Mouse (Mus musculus): ENCODE data around the gene Ak6. TPM values are rescaled to one million over a fixed set of nuclear protein-coding genes. Genes with fewer than 3 reads are reported as not detected.
A peak's percentile ranks its signal among the peaks of the same experiment; 100 is the strongest.

Gene Ak6
- total RNA-seq, 2 experiments from 2014 or later, result 321 to 395 TPM

- no peak for ATAC-seq (replicated peaks; ENCODE audit: low FRiP score, low TSS enrichment, poor library complexity, severe bottlenecking)
Measured at GRCm38 (mm10) chr13:100658091-100658490, 7.3 kb downstream of the Ak6 start.

- ATAC-seq (replicated peaks; ENCODE audit: low FRiP score, low TSS enrichment, poor library complexity, severe bottlenecking), result peak; percentile 63
Measured at GRCm38 (mm10) chr13:100659864-100660456, 9.2 kb downstream of the Ak6 start.

GRCm38 (mm10) chr13:100669291-100670022 is 18.7 kb downstream of the Ak6 start, which contains the start of gene Ccdc125:
TSS of gene Ccdc125 (plus strand) at chr13:100669717.
- peak; percentile 74 for ATAC-seq (replicated peaks; ENCODE audit: low FRiP score, low TSS enrichment, poor library complexity, severe bottlenecking)

- no peak for ATAC-seq (replicated peaks; ENCODE audit: low FRiP score, low TSS enrichment, poor library complexity, severe bottlenecking)
Measured at GRCm38 (mm10) chr13:100670181-100670741, 19.5 kb downstream of the Ak6 start.

- no peak for ATAC-seq (replicated peaks; ENCODE audit: low FRiP score, low TSS enrichment, poor library complexity, severe bottlenecking)
Measured at GRCm38 (mm10) chr13:100675936-100676635, 25.3 kb downstream of the Ak6 start.

- ATAC-seq (replicated peaks; ENCODE audit: low FRiP score, low TSS enrichment, poor library complexity, severe bottlenecking), result no peak
Measured at GRCm38 (mm10) chr13:100681615-100682014, 30.8 kb downstream of the Ak6 start.

GRCm38 (mm10) chr13:100682837-100683236 is 32.1 kb downstream of the Ak6 start:
- ATAC-seq (replicated peaks; ENCODE audit: low FRiP score, low TSS enrichment, poor library complexity, severe bottlenecking), result no peak

- peak; percentile 90 for ATAC-seq (replicated peaks; ENCODE audit: low FRiP score, low TSS enrichment, poor library complexity, severe bottlenecking)
Measured at GRCm38 (mm10) chr13:100684355-100684754, 33.6 kb downstream of the Ak6 start.

- 0 out of 2 replicates have a peak, but pooled peaks have one; percentile 19 for ATAC-seq (replicated peaks; ENCODE audit: low FRiP score, low TSS enrichment, poor library complexity, severe bottlenecking)
Measured at GRCm38 (mm10) chr13:100687513-100687912, 36.7 kb downstream of the Ak6 start.

GRCm38 (mm10) chr13:100697541-100697940 is 46.8 kb downstream of the Ak6 start:
- ATAC-seq (replicated peaks; ENCODE audit: low FRiP score, low TSS enrichment, poor library complexity, severe bottlenecking), result no peak

- no peak for ATAC-seq (replicated peaks; ENCODE audit: low FRiP score, low TSS enrichment, poor library complexity, severe bottlenecking)
Measured at GRCm38 (mm10) chr13:100698866-100699265, 48.1 kb downstream of the Ak6 start.

- peak; percentile 77 for ATAC-seq (replicated peaks; ENCODE audit: low FRiP score, low TSS enrichment, poor library complexity, severe bottlenecking)
Measured at GRCm38 (mm10) chr13:100703468-100703867, 52.7 kb downstream of the Ak6 start.

- ATAC-seq (replicated peaks; ENCODE audit: low FRiP score, low TSS enrichment, poor library complexity, severe bottlenecking), result no peak
Measured at GRCm38 (mm10) chr13:100706206-100706605, 55.4 kb downstream of the Ak6 start.

- peak; percentile 76 for ATAC-seq (replicated peaks; ENCODE audit: low FRiP score, low TSS enrichment, poor library complexity, severe bottlenecking)
Measured at GRCm38 (mm10) chr13:100715467-100715866, 64.7 kb downstream of the Ak6 start.

Other genes starting within 250 kb of the Ak6 start
- gene Naip1, start 198.1 kb upstream of the Ak6 start, total RNA-seq (2014; fragmentation: Nextera tagmentation), result not detected in 2 replicates
- not detected in 2 replicates for gene Naip1, start 198.1 kb upstream of the Ak6 start, total RNA-seq (2017)
- gene Gtf2h2, start 158.4 kb upstream of the Ak6 start, total RNA-seq (2014; fragmentation: Nextera tagmentation), result 56.9 and 85.2 TPM in 2 replicates
- gene Gtf2h2, start 158.4 kb upstream of the Ak6 start, total RNA-seq (2017), result 89.8 and 98.7 TPM in 2 replicates
- gene Ocln, start 98.3 kb upstream of the Ak6 start, total RNA-seq (2014; fragmentation: Nextera tagmentation), result not detected in 2 replicates
- not detected in 2 replicates for gene Ocln, start 98.3 kb upstream of the Ak6 start, total RNA-seq (2017)
- gene Marveld2, start 34.0 kb upstream of the Ak6 start, total RNA-seq (2014; fragmentation: Nextera tagmentation), result 0.74 and 1.7 TPM in 2 replicates
- gene Marveld2, start 34.0 kb upstream of the Ak6 start, total RNA-seq (2017), result 1.3 and 2.1 TPM in 2 replicates
- gene Rad17, start 72 bp downstream of the Ak6 start, total RNA-seq (2014; fragmentation: Nextera tagmentation), result 34.6 and 39.9 TPM in 2 replicates
- gene Rad17, start 72 bp downstream of the Ak6 start, total RNA-seq (2017), result 51.5 and 60.1 TPM in 2 replicates
- gene Taf9, start 600 bp downstream of the Ak6 start, total RNA-seq (2014; fragmentation: Nextera tagmentation), result 19.2 and 24.7 TPM in 2 replicates
- gene Taf9, start 600 bp downstream of the Ak6 start, total RNA-seq (2017), result 23.6 and 28.5 TPM in 2 replicates
- 0.90 and 3.6 TPM in 2 replicates for gene Ccdc125, start 18.7 kb downstream of the Ak6 start, total RNA-seq (2014; fragmentation: Nextera tagmentation)
- gene Ccdc125, start 18.7 kb downstream of the Ak6 start, total RNA-seq (2017), result 6.4 and 9.2 TPM in 2 replicates
- gene Cdk7, start 80.0 kb downstream of the Ak6 start, total RNA-seq (2014; fragmentation: Nextera tagmentation), result 69.6 and 73.5 TPM in 2 replicates
- 66.7 and 69.1 TPM in 2 replicates for gene Cdk7, start 80.0 kb downstream of the Ak6 start, total RNA-seq (2017)
- 122 and 137 TPM in 2 replicates for gene Mrps36, start 93.7 kb downstream of the Ak6 start, total RNA-seq (2014; fragmentation: Nextera tagmentation)
- 92.3 and 159 TPM in 2 replicates for gene Mrps36, start 93.7 kb downstream of the Ak6 start, total RNA-seq (2017)
- 58.3 and 100 TPM in 2 replicates for gene Cenph, start 124.9 kb downstream of the Ak6 start, total RNA-seq (2014; fragmentation: Nextera tagmentation)
- gene Cenph, start 124.9 kb downstream of the Ak6 start, total RNA-seq (2017), result 67.0 and 95.9 TPM in 2 replicates
- gene Ccnb1, start 135.6 kb downstream of the Ak6 start, total RNA-seq (2014; fragmentation: Nextera tagmentation), result 99.3 and 102 TPM in 2 replicates
- 150 and 153 TPM in 2 replicates for gene Ccnb1, start 135.6 kb downstream of the Ak6 start, total RNA-seq (2017)
- 48.1 and 53.9 TPM in 2 replicates for gene Slc30a5, start 182.4 kb downstream of the Ak6 start, total RNA-seq (2014; fragmentation: Nextera tagmentation)
- 83.5 and 95.2 TPM in 2 replicates for gene Slc30a5, start 182.4 kb downstream of the Ak6 start, total RNA-seq (2017)

All from megakaryocyte-erythroid progenitor cell, adult 5-6 weeks (primary cell).